Mouse (Mus musculus): Measurements from ENCODE around the gene Pthlh. TPM values are rescaled to one million over a fixed set of nuclear protein-coding genes. Genes with fewer than 3 reads are reported as not detected.

Gene Pthlh
- polyA plus RNA-seq, 1 experiment = 0.81 TPM

DNA sequence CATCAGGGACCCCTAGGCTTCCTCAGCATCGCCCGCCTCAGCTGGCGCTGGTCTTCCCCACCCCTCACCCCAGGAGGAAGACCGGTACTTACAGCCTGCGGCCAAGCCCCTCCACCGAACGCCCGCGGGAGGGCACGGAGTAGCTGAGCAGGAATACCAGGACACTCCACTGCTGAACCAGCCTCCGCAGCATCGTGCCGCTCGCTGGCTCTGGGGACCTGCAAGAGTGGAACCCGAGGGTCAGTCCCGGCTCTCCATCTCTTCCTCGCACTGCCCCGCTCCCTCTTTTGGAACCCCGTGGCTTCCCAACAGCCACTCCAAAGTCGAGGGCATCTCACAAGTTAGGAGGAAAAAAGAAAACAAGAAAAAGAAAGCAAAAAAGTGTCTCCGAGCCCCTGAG lies 805 bp downstream of the Pthlh start:
- Histone ChIP-seq H3K27ac (ENCODE audit: insufficient read depth, low read length) (no peak overlapping the region), H3K4me3 (ENCODE audit: insufficient read depth, low read length) (peak overlapping the region; percentile 44), H3K4me1 (ENCODE audit: control insufficient read depth, insufficient read depth, low read length) (0 out of 2 replicates have a peak, but pooled peaks cover 2% of the 10 kb centered on the region)
- TF ChIP-seq CTCF (IDR thresholded peaks at IDR 0.05; ENCODE audit: borderline replicate concordance, insufficient read depth, low read length) = no peak
- TF ChIP-seq POLR2A (IDR thresholded peaks at IDR 0.05; ENCODE audit: low read depth, low read length) = no peak

DNA sequence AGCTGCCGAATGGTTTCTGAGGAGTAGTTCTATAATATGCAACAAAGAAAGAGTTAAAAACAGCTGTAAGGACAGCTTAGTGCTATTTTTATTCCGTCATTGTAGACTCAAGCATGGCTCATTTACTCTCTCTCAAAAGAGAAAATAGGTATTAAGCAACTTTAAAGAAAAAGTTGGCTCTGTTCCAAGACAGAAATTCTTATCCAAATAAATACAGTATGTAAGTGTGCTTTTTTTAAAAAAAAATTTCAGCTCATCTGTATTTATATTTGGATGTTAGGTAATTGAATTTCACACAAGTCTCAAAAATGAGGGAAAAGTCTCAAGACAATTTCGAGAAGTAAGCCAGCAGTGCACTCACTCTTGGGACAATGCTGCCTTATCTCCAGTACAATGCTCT lies 2.4 kb downstream of the Pthlh start:
- TF ChIP-seq CTCF (IDR thresholded peaks at IDR 0.05; ENCODE audit: borderline replicate concordance, insufficient read depth, low read length) (no peak), POLR2A (IDR thresholded peaks at IDR 0.05; ENCODE audit: low read depth, low read length) (no peak)
- H3K4me3 ChIP-seq (ENCODE audit: insufficient read depth, low read length) = no peak overlapping the region
- no peak overlapping the region for H3K27ac ChIP-seq (ENCODE audit: insufficient read depth, low read length)
- H3K4me1 ChIP-seq (ENCODE audit: control insufficient read depth, insufficient read depth, low read length) = 0 out of 2 replicates have a peak, but pooled peaks cover 2% of the 10 kb centered on the region

DNA sequence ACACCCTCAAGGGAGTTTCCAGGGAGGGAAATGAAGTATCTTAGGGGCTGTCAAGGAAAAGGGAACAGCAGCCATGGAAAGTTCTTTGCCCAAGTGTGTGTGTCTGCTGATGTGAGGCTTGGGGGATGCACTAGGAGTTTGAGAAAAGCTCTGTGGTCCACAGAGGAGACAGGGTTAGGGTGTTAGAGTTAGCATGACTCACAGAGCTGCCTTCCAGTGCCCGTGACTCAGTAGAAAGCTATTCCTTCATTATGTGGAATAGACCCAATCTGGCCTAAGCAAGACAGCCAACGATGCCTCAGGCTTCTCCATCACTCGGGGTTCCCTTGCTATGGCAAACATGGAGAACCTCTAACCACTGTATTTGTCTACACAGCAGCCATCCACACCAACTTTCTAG lies 3.2 kb downstream of the Pthlh start:
- Histone ChIP-seq H3K4me1 (ENCODE audit: control insufficient read depth, insufficient read depth, low read length) (0 out of 2 replicates have a peak, but pooled peaks cover 2% of the 10 kb centered on the region), H3K27ac (ENCODE audit: insufficient read depth, low read length) (no peak overlapping the region), H3K4me3 (ENCODE audit: insufficient read depth, low read length) (no peak overlapping the region)
- TF ChIP-seq POLR2A (IDR thresholded peaks at IDR 0.05; ENCODE audit: low read depth, low read length) (no peak), CTCF (IDR thresholded peaks at IDR 0.05; ENCODE audit: borderline replicate concordance, insufficient read depth, low read length) (no peak)

DNA sequence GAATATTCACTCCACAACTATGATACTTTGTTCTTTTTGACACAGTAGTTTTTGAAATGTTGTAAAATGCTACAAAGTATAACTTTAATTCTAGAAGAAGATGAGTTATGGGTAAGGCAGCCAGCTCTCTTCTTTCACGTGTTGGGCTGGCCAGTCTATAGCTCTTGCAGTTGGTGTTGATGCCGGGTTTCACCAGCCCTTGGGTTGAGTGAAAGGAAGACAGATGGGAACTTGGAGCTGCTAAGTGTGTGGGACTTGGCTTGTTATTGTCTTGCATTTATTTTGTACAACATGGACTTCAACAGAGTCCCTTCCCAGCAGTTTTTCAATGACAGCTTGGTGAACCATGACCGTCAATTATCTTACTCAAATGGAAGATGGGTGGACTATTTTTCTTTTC lies 16.2 kb downstream of the Pthlh start:
- TF ChIP-seq CTCF (IDR thresholded peaks at IDR 0.05; ENCODE audit: borderline replicate concordance, insufficient read depth, low read length) = no peak
- TF ChIP-seq POLR2A (IDR thresholded peaks at IDR 0.05; ENCODE audit: low read depth, low read length) = no peak
- H3K27ac ChIP-seq (ENCODE audit: insufficient read depth, low read length) = no peak overlapping the region
- H3K4me3 ChIP-seq (ENCODE audit: insufficient read depth, low read length) = no peak overlapping the region

DNA sequence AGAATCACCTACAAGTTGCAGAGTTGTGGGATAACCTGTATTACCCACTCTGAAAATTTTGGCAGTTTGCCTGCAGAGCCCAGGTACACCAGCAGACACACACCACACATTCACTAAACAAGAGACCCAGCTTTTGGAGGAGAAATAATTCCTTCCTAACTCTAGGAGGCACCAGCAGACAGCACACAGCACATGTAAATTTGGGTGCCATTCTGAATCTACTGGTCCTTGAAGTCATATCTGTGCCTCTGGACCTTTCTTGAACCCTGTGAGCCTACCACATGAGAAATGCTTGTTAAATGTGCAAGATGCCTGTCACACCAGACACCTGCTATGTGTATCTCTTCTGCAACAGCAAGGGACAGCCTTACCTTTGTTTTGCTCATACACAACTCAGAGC lies 19.7 kb downstream of the Pthlh start:
- Histone ChIP-seq H3K27ac (ENCODE audit: insufficient read depth, low read length) (no peak overlapping the region), H3K4me3 (ENCODE audit: insufficient read depth, low read length) (no peak overlapping the region), H3K4me1 (ENCODE audit: control insufficient read depth, insufficient read depth, low read length) (peaks cover 3% of the 10 kb centered on the region; the same call in 1 of the 2 replicates)
- no peak for TF ChIP-seq POLR2A (IDR thresholded peaks at IDR 0.05; ENCODE audit: low read depth, low read length)

More for the DNA sequence above, 16.2 kb downstream of the Pthlh start:
- H3K4me1 ChIP-seq (ENCODE audit: control insufficient read depth, insufficient read depth, low read length) = no peaks in the 10 kb centered on the region; the same call in 1 of the 2 replicates

DNA sequence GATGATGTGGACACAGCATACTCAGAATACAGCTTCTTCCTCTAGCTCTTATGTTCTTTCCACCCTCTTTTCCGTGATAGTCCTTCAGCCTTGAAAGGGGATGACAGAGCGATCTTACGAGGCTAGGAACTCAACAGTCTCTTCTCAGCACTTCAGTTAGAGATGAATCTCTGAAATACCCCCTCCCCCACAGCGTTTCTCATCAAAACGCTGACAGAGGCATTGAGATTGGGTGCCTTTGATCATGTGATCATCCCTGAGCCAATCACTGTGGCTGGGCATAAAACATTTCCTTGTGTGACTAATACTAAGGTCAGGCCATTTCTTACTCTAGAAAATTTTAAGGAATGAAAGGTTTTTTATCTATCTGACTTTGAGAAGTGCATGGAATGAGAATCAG lies 20.3 kb downstream of the Pthlh start:
- H3K4me3 ChIP-seq (ENCODE audit: insufficient read depth, low read length) = no peak overlapping the region
- peaks cover 3% of the 10 kb centered on the region; the same call in 1 of the 2 replicates for H3K4me1 ChIP-seq (ENCODE audit: control insufficient read depth, insufficient read depth, low read length)
- H3K27ac ChIP-seq (ENCODE audit: insufficient read depth, low read length) = no peak overlapping the region
- TF ChIP-seq POLR2A (IDR thresholded peaks at IDR 0.05; ENCODE audit: low read depth, low read length) (no peak), CTCF (IDR thresholded peaks at IDR 0.05; ENCODE audit: borderline replicate concordance, insufficient read depth, low read length) (no peak)

DNA sequence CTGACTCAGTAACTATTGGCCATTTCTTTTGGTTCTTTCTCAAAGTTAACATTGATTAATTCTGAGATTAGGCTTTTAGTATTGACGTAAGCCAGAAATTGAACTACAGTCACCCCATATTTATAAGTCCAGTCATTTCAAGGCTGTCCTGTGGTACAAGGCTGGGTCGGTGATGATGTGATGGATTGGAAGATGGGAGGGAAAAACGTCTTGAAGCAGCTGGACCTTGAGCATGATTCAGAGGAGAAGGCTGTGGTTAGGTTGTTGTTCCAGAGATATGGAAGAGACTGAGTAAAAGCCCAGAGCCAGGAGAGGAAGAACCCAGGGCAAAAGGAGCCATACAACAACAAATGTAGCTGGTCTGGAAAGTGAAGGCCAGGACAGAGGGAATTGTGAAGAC lies 22.4 kb downstream of the Pthlh start:
- no peak for TF ChIP-seq POLR2A (IDR thresholded peaks at IDR 0.05; ENCODE audit: low read depth, low read length)
- no peak for TF ChIP-seq CTCF (IDR thresholded peaks at IDR 0.05; ENCODE audit: borderline replicate concordance, insufficient read depth, low read length)
- Histone ChIP-seq H3K27ac (ENCODE audit: insufficient read depth, low read length) (no peak overlapping the region), H3K4me3 (ENCODE audit: insufficient read depth, low read length) (no peak overlapping the region)

DNA sequence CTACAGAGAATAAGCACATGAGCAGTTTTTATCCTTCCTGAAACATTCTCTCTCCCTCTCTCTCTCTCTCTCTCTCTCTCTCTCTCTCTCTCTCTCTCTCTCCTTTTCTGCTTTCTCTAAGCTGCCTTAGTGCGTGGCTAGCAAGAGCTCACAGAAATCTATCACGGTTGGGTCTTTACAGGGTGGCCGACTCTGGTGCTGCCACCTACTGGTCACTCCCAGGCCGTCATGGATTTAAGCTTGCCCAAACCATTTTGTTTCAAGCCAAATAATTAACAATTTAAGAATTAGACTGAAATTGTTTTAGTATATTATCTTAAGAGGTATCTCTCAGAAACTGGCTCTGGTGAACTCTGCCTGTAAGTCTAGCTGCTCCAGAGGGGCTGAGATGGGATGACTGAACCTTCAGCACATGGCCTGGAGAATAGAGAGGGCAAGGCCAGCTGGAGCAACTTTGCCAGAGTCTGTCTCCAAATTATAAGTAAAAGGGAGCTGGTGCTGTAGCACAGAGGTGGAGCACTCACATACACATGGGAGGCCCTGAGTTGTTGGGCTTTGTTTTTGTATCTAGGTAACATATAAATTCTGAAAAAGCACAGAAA lies 23.7 kb downstream of the Pthlh start:
- TF ChIP-seq CTCF (IDR thresholded peaks at IDR 0.05; ENCODE audit: borderline replicate concordance, insufficient read depth, low read length) = peak; percentile 48; the same call in 1 of the 2 replicates
- no peak for TF ChIP-seq POLR2A (IDR thresholded peaks at IDR 0.05; ENCODE audit: low read depth, low read length)

More for the DNA sequence above, 22.4 kb downstream of the Pthlh start:
- H3K4me1 ChIP-seq (ENCODE audit: control insufficient read depth, insufficient read depth, low read length) = peaks cover 3% of the 10 kb centered on the region; the same call in 1 of the 2 replicates

DNA sequence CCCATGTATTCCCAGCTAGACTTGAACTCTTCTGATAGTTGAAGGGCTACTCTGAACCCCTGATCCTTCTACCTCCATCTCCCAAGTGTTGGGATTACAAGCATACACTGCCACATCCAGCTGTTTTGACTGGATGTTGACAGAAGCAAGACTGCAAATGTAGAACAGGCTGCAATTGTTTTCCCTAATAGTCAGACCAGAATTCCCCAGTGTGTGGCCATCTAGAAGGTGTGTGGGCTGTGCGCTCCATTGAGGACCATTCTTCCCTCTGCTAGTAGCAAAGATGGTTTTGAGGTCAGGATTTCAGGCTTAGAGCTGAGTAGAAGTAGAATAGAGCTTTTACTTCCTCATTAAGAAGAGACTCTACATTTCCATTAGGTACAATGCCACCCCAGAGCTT lies 37.3 kb downstream of the Pthlh start:
- H3K4me1 ChIP-seq (ENCODE audit: control insufficient read depth, insufficient read depth, low read length) = no peaks in the 10 kb centered on the region
- TF ChIP-seq CTCF (IDR thresholded peaks at IDR 0.05; ENCODE audit: borderline replicate concordance, insufficient read depth, low read length) (no peak), POLR2A (IDR thresholded peaks at IDR 0.05; ENCODE audit: low read depth, low read length) (no peak)
- H3K27ac ChIP-seq (ENCODE audit: insufficient read depth, low read length) = no peak overlapping the region
- no peak overlapping the region for H3K4me3 ChIP-seq (ENCODE audit: insufficient read depth, low read length)

More for the DNA sequence above, 23.7 kb downstream of the Pthlh start:
- Histone ChIP-seq H3K4me1 (ENCODE audit: control insufficient read depth, insufficient read depth, low read length) (peaks cover 3% of the 10 kb centered on the region; the same call in 1 of the 2 replicates), H3K4me3 (ENCODE audit: insufficient read depth, low read length) (no peak overlapping the region), H3K27ac (ENCODE audit: insufficient read depth, low read length) (no peak overlapping the region)

DNA sequence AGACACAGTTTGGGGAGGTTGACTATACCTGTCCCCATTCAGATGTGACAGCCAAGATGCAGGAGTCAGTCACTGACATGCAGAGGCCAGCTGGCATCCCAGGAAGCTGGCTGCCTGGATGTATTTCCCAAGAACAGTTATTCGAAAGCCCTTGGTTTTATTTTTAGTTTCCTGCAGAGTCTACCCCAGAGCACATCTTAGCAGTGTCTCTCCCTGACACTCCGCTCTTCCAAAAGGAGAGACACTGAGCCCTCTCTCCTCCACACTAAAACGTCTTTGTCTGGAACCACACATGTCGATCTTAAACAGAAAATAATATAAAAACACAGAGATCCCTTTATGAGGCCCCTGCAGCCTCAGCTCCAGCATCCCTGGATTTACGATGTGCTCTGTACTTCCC lies 44.9 kb downstream of the Pthlh start:
- no peak overlapping the region for H3K27ac ChIP-seq (ENCODE audit: insufficient read depth, low read length)
- no peak for TF ChIP-seq POLR2A (IDR thresholded peaks at IDR 0.05; ENCODE audit: low read depth, low read length)
- no peak for TF ChIP-seq CTCF (IDR thresholded peaks at IDR 0.05; ENCODE audit: borderline replicate concordance, insufficient read depth, low read length)
- H3K4me3 ChIP-seq (ENCODE audit: insufficient read depth, low read length) = no peak overlapping the region
- H3K4me1 ChIP-seq (ENCODE audit: control insufficient read depth, insufficient read depth, low read length) = no peaks in the 10 kb centered on the region
